Mouse (Mus musculus) skeletal muscle tissue, adult 2 months (tissue): Measurements from ENCODE around the gene Kat7.
A peak's percentile ranks its signal among the peaks of the same experiment; 100 is the strongest.

Experiments
- DNase-seq: peaks from one replicate; pipeline ENCODE4 v3.0.0-alpha.2; 2012; ENCODE audit warnings: low read depth, low spot score

Gene Kat7

GRCm38 (mm10) chr11:95279061-95279659, 30.9 kb downstream of the Kat7 start:
- DNase-seq: no peak

DNA sequence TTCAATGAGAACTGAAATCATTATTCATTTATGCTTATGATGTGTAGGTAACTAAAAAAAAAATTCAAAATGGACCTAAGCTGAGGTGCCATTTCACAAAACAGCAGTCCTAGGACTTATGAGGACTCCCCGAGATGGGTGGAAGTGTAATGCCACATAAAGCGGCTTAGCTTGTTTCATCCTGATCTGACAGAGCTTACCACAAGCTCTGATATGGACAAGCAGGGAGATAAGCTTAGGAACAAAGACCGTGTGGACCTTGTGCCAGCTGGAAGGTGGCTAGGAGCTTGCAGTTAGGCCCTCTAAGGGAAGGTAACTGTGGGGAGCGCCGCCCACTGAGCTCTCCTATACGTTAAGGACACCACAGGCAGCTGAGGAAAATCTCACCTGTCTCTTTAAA, 34.0 kb downstream of the Kat7 start:
- DNase-seq: no peak

GRCm38 (mm10) chr11:95274613-95275012, 35.4 kb downstream of the Kat7 start:
- no peak for DNase-seq

DNA sequence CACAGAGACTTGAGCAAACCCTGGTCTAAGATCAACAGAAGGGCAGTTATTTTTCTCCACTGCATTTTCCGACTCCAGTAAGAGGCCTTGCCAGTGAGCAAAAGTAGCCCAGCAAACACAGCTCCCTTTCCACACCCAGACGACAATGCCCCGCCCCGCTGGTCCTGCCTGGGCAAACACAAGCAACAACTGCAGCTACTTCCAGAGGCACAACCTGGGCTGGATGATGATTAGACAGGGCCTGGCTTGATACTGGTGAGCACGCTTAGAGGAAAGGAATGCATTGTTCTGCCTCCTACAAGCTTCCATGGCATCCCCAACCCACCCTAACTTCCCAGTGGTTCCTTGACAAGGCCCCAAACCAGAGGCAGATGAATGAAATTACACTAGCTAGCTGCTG, 36.4 kb downstream of the Kat7 start:
- DNase-seq: no peak

GRCm38 (mm10) chr11:95266540-95267245, 43.4 kb downstream of the Kat7 start:
- DNase-seq: peak; percentile 53

GRCm38 (mm10) chr11:95264455-95265013, 45.5 kb downstream of the Kat7 start:
- DNase-seq: no peak

GRCm38 (mm10) chr11:95263816-95264454, 46.1 kb downstream of the Kat7 start:
- peak; percentile 57 for DNase-seq

DNA sequence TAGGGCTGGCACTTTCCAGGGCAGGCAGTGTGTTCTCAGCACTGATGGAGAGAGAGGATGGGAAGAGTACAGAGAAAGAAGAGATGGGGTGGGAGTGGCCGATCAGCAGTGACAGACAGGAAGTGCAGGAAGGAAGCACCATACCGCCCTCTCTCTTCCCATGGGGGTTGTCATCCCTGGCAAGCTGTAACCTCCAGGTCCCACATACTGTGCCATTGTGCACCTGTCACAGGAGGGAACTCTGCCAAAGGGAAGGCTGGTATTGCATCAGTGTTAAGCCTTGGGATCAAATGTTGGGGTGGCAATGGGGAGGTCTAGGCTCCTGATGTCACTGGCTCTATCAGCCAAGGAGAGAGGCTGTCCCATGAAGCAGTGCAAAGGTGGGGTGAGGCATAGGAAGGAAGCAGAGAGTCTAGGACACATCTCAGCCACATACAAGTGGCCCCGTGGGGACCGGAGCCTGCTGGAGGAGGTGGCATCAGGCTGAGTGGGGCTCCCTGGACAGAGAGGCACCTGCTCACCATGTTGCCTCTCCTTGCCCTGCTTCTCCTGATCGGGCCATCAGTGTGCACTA, 48.8 kb downstream of the Kat7 start, which contains the start of gene Tac4:
Gene Tac4, plus strand, starts transcription at position 352 of the 574 bp plus-strand sequence.
- DNase-seq: no peak

DNA sequence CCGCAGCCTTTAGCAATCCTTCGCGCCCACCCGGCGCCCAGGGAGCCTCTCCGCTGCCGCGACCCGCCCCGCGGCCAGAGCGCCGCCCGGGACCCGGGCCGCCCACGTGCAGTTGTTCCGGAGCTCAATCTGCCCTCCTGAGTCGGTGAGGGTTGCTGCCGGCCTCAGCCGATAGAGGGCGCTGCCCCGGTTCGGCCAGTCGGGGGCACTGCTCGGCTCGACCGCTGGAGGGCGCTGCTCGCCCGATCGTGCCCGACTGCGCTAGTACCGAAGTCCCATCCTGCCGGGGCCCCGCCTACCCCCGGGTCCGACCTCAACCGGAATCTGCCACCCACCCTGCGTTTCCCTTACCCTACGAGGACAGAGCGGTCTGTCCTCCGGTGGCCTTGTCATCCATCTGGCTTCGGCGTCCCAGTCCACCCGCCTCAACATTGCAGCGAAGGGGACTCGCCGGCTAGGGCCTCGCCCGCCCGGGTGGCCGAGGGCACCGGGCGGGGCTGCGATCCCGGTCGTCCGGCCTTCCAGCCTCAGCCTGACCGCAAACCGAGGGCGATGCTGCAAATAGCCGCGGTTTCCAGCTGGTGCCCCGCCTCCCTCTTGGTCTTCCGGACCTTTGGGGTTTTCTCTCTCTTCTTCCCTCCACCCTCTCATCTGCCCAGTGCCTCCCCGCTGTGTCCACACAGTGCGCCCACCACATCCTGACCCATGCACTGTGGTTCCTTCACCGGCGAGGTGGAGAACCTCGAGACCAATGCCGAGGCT, 50.8 kb downstream of the Kat7 start:
- peak; percentile 85 for DNase-seq

DNA sequence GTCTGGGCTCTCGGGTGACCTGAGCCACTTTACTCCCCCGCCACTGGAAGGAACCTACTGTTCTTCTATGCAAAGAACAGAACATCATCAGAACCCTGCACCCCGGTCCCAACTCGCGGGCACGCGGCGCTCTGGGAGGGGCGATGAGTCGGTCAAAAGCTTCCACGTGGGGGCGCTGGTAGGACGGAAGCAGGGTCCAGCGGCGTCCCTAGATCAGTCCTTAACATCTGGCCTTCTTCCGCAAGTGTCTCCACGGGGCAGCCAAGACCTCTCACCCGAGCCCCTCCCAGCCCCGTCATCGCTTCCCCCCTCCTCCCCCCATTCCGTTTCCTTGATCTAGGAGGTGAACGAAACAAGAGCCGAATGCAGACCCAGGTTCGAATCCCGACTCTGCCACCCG, 51.6 kb downstream of the Kat7 start:
- peak; percentile 79 for DNase-seq

- no peak for DNase-seq
These were observed 52.1 kb downstream of the Kat7 start for GRCm38 (mm10) chr11:95257930-95258329.

DNA sequence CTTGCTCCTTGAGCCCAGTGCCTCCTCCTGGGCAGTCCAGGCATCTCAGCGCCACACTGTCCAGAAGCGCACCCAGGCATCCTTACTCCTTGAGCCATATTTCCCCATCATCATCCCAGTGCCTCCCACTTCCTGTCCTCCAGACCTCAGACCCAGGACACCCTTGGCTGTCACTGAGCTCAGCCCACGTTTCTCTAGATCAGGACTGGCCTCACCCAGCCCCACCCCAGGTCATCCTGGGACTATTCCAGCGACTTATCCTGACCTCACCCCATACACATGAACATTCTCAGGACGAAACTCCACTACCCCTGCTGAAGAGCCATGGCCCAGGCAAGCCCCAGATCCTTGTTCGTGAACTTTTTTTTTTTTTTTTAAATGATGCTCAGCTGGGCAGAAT, 54.3 kb downstream of the Kat7 start:
- DNase-seq: peak; percentile 36

DNA sequence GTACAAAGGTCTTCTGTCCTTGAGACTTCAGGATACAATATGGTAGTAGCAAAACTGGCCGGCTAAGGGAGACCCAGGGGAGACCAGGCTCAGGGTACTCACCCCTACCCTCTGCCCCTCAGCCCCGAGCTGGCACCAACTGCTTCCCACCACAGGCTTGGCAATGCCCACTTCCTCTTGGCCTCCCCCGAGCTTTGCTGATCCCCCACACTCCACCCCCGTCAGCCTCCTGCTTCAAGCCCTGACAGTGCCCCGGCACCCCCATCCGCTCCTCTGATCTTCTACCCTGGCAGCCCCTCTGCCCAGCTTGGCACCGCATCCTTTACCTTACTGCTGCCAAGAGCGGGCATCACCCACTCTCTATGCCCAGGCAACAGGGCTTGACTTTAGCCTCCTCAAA, 55.9 kb downstream of the Kat7 start:
- no peak for DNase-seq

GRCm38 (mm10) chr11:95252104-95252503, 57.9 kb downstream of the Kat7 start:
- DNase-seq: peak; percentile 44

- DNase-seq: peak; percentile 56
These were observed 58.8 kb downstream of the Kat7 start for GRCm38 (mm10) chr11:95251295-95251694.

- no peak for DNase-seq
These were observed 59.9 kb downstream of the Kat7 start for GRCm38 (mm10) chr11:95250110-95250509.

- no peak for DNase-seq
These were observed 63.0 kb downstream of the Kat7 start for GRCm38 (mm10) chr11:95247065-95247464.

DNA sequence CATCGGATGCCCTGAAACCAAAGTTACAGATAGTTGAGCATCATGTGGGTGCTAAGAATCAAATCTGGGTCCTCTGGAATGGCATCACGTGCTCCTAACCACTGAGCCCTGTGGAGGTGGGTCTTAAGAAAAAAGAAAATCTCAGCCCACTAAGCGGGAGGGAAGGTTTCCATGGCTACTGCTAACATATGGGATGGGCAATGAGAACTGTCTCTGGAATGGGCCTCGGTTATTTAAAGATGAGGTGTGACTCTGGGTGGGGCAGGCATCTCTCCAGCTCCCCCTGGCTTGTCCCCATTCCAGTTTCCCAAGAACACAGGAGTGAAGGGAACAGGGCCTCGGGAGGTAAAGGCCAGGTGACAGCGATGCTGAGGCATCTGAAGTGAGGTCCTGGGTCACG, 64.6 kb downstream of the Kat7 start:
- no peak for DNase-seq

DNA sequence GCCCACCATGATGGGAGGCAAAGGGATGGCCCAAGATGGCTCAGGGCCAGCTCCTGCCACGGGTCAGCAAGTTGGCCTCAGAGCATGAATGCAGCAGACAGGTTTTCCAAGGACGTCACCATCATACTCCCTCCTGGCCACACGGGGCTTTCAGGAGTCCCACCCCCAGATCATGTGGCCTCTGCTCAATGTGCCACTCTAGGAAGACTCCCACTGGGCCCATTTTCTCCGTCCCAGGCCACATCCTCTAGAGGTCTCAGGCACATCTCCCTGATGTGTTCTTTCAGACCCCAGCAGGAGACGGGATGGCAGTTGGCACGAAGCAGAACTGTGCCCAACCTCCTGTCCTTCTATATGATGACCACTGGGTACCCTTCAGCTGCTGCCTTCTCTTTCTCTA, 67.4 kb downstream of the Kat7 start:
- DNase-seq: no peak

DNA sequence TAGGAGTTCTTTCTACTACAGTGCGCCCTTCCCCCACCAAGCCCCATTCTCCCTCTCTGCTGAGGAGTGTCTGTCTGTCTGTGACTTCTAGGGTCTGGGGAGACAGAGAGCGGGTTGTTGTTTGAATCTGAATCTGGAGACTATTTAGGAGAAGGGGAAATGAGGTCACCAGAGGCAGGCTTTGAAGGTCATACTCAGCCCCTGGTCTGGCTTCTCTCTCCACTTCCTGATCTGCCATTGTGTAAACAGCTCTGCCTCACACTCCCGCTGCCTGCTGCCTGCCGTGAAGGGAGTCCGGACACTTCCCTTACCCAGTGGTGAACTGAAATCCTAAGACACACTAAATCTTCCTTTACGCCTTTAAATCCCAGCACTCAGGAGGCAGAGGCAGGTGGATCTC, 71.6 kb downstream of the Kat7 start:
- no peak for DNase-seq

DNA sequence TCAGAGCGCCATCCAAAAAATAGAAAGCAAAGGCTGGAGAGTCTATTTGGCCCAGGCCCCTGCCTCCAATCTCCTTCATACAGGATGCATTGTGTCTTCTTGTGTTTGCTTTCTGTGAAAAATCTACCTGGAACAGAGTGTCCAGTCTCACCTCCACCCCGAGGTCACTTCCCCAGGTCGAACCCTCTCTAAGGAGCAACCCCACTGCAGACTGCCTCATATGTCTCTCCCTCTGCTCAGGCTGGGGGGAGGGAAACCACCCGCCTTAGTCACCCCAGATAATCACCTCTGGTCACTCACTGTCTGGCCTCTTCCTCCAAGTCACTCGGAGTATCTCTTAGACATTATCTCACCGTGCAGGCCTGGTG, 77.7 kb downstream of the Kat7 start:
- DNase-seq: no peak
